Mouse (Mus musculus): ENCODE results near the gene Topbp1. TPM values are rescaled to one million over a fixed set of nuclear protein-coding genes. Genes with fewer than 3 reads are reported as not detected.

Topbp1 gene
- polyA plus RNA-seq, 1 experiment from 2014 or later = 79.3 TPM

DNA sequence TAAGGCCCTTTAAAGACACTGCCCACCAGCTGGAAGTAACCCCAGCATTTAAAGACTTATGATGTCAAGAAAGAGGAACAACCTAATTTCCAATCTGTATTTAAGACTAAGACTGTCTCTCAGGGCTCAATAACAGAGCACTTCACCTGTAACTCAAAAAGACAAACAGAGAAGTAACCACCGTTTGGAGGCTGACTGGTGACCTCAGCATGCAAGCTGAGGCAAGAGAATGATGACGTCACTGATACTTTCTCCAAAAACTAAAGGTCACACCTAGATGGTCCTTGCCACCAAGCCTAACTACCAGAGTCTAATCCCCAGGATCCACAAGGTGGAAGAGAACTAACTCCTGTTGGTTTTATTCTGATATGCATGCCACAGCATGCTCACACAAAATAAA lies 55.6 kb downstream of the Topbp1 start:
- Histone ChIP-seq H3K27me3 (ENCODE audit: low read depth, poor library complexity, severe bottlenecking) (no peaks in the 10 kb centered on the region), H3K27ac (replicated peaks) (no peak overlapping the region), H3K4me1 (peaks cover 20% of the 10 kb centered on the region), H3K9me3 (replicated peaks) (no peaks in the 10 kb centered on the region), H3K4me3 (no peak overlapping the region), H3K36me3 (peaks cover 78% of the 10 kb centered on the region)
- DNase-seq (ENCODE audit: low spot score) = no peak
- WGBS = 94% methylated on average over 2 of the region's 2 CpGs

DNA sequence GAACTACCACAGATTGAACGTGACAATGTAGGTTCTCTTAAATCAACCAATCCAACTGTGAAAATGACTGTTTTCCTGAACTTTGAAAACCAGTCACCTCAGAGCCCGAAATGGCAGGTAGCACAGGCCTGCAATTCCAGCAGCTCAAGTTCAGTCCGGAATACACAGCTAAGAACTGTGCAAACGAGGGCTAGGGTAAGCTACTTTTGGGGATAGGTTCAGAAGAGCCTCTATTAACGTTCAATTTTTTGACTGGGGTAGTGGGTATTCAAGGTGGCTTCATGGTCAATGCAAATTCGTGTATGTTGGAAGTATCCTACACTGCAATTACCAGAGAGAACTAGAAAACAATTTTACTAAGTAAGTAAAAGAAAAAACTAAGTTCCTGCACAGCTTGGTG lies 58.1 kb downstream of the Topbp1 start:
- 77% methylated on average over 6 of the region's 6 CpGs for WGBS
- no peak overlapping the region for H3K27ac ChIP-seq (replicated peaks)
- no peaks in the 10 kb centered on the region for H3K9me3 ChIP-seq (replicated peaks)
- H3K4me3 ChIP-seq = peak overlapping the region; percentile 88
- H3K4me1 ChIP-seq = peaks cover 32% of the 10 kb centered on the region
- H3K27me3 ChIP-seq (ENCODE audit: low read depth, poor library complexity, severe bottlenecking) = no peaks in the 10 kb centered on the region
- no peak for DNase-seq (ENCODE audit: low spot score)
- peaks cover 57% of the 10 kb centered on the region for H3K36me3 ChIP-seq

DNA sequence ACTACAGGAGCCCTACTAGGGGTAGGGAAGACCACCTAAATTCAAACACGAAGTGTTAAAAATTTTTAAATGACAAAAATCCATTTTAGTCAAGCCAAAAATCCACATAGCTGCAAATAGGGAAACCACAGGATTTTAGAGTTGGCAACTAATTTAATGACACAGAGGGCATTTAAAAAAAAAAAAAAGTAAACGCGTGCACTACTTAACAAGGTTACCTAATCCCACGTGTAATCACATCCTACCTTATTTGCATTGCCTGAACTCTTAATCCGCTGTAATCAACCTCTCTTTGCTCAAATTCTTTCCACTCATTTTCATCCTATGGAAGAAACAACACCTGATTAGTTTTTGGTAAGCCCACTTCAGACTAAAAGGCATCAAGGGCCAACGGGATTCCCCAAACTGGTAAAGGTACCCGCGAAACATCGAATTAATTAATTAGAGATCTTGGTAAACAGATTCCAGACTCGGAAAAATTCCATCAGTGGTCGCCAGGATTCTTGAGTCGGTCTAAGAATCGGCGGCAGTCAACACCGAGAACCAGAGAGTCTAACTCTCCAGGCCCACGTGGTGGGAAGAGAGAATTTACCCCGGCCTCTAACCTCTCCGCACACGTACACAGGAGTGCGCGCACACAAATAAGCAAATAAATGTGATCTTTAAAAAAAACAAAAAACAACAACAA lies 58.9 kb downstream of the Topbp1 start:
- no peaks in the 10 kb centered on the region for H3K27me3 ChIP-seq (ENCODE audit: low read depth, poor library complexity, severe bottlenecking)
- H3K4me3 ChIP-seq = peak overlapping the region; percentile 88
- no peaks in the 10 kb centered on the region for H3K9me3 ChIP-seq (replicated peaks)
- peak; percentile 40 for DNase-seq (ENCODE audit: low spot score)
- peaks cover 32% of the 10 kb centered on the region for H3K4me1 ChIP-seq
- WGBS = 1% methylated on average over 21 of the region's 21 CpGs
- peaks cover 56% of the 10 kb centered on the region for H3K36me3 ChIP-seq
- H3K27ac ChIP-seq (replicated peaks) = peak overlapping the region; percentile 97

DNA sequence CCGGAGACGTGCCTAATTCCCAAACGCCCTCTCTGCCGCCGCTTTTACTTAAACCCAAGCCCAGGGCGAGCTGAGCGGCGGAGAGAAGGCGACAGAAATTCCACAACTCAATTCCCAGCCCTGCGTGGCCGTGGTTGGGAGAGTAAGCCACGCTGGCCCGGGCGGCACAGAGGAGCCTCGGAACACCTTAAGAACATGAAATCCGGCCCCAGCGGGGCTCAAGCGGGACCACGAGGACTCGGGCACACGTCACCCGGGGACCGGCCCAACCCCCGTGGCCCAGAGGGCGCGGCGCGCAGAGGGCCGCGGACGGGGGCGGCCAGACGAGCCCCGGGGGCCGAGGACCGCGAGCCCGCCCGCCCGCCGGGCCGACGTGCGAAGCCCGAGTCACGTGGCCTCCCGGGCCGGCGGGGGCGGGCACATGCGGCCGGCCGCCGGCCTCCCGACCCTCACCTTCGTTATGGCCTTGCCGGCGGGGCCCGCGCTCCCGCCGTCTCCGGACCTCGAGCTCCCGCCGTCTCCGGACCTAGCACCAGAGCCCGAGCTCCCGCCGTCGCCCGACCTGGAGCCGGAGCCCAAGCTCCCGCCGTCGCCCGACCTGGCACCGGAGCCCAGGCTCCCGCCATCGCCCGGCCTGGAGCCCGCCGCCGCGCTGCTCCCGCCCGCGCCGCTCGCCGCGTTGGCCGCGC lies 59.7 kb downstream of the Topbp1 start:
- no peaks in the 10 kb centered on the region for H3K9me3 ChIP-seq (replicated peaks)
- no peaks in the 10 kb centered on the region for H3K27me3 ChIP-seq (ENCODE audit: low read depth, poor library complexity, severe bottlenecking)
- 2% methylated on average over 85 of the region's 94 CpGs for WGBS
- peaks cover 38% of the 10 kb centered on the region for H3K4me1 ChIP-seq
- peak overlapping the region; percentile 88 for H3K4me3 ChIP-seq
- peaks cover 50% of the 10 kb centered on the region for H3K36me3 ChIP-seq
- peak overlapping the region; percentile 97 for H3K27ac ChIP-seq (replicated peaks)
- peak; percentile 68 for DNase-seq (ENCODE audit: low spot score)

DNA sequence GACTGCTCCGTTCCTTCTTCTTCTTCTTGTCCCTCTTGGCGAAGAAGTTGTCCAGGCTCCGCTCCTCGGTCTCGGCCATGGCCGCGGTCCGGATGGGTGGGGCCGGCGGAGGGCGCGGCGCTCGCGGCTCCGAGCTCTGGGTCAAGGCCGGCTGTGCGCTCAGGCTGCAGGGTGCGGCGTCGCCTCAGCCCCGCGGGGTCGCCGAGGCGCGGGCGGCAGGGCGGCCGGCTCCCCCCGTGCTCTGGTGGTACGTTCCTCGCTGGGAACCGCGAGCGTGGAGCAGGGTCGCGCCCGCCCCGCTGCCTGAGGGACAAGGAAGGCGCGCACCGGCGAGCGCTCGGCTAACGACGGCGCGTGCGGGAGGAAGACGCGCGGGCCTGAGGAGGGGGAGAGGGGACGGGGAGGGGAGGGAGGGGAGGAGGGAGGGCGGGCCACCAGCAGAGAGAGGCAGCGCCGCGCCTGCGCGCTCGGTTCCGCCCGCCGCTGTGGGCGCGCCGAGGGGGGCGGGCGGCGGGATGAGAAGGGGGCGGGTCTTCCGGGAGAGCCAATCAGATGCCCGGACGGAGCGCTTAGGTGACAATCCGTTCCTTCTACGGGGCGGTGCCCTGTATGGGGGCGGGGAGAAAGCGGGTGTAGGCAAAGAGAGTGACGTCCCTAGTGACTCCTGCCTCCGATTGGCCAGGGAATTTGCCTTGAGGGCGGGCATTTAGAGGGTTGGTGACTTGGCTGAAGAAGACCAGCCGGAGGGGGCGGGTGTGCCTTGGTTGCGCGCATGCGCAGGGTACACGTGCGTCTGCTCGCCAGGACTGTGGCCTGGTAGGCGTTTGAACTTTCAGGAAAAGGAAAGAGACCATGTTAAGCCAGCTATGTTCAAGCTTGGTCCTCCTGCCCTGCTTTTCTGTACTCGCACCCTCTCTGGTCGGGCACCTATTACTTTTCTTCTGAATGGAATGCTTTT lies 60.6 kb downstream of the Topbp1 start, which contains the start of gene Cdv3:
Gene Cdv3, minus strand, starts transcription at position 551 of the 958 bp plus-strand sequence.
- H3K4me1 ChIP-seq = peaks cover 47% of the 10 kb centered on the region
- H3K9me3 ChIP-seq (replicated peaks) = no peaks in the 10 kb centered on the region
- H3K4me3 ChIP-seq = peak within 1 kb of the TSS; percentile 88
- no peaks in the 10 kb centered on the region for H3K27me3 ChIP-seq (ENCODE audit: low read depth, poor library complexity, severe bottlenecking)
- peak; percentile 99 for DNase-seq (ENCODE audit: low spot score)
- H3K36me3 ChIP-seq = peaks cover 41% of the 10 kb centered on the region
- peak within 1 kb of the TSS; percentile 97 for H3K27ac ChIP-seq (replicated peaks)
- WGBS = under 1% methylated on average over 86 of the region's 95 CpGs

DNA sequence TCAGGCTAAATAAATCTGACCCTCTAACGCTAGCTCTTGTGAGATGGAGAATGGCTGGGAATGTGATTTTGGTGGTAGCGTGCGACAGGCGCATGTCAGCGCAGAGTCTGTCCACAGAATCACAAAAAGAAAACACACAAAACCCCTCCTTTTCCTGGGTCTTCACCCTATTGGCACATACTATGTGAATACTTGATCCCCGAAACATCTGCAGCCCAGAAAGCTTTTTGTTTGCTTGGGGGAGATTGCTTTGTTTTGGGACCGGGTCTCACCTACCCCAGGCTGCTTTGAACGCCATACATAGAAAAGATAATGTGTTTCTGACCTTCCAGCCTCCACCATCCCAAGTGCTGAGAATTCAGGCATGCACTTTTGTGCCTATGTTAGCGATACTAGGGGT lies 61.3 kb downstream of the Topbp1 start:
- Histone ChIP-seq H3K4me3 (peak overlapping the region; percentile 88), H3K4me1 (peaks cover 47% of the 10 kb centered on the region), H3K27me3 (ENCODE audit: low read depth, poor library complexity, severe bottlenecking) (no peaks in the 10 kb centered on the region), H3K36me3 (peaks cover 34% of the 10 kb centered on the region), H3K27ac (replicated peaks) (peak overlapping the region; percentile 97), H3K9me3 (replicated peaks) (no peaks in the 10 kb centered on the region)
- 62% methylated on average over 9 of the region's 9 CpGs for WGBS
- DNase-seq (ENCODE audit: low spot score) = no peak

DNA sequence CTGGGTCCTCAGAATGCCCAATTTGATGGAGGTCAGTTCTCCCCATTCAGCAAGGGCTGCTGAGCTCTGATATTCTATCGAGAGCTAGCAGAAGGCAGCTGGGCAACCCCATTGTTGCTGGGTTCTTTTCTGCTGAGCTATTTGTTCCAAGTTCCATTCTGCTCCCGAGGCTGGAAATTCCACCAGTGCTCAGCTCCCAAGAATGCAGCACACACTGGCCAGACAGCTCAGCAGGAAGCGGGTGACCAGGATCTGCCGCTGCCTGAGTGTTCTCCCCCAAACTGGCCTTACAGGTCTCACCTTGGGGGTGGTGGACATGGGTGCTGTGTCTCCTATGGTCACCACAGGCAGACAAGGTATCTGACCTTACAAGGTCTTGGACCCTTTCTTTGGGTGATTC lies 64.9 kb downstream of the Topbp1 start:
- no peak for DNase-seq (ENCODE audit: low spot score)
- Histone ChIP-seq H3K27ac (replicated peaks) (peak overlapping the region; percentile 52), H3K4me3 (no peak overlapping the region), H3K4me1 (peaks cover 35% of the 10 kb centered on the region), H3K36me3 (peaks cover 13% of the 10 kb centered on the region; the same call in 1 of the 2 replicates), H3K9me3 (replicated peaks) (no peaks in the 10 kb centered on the region), H3K27me3 (ENCODE audit: low read depth, poor library complexity, severe bottlenecking) (no peaks in the 10 kb centered on the region)
- 70% methylated on average over 4 of the region's 4 CpGs for WGBS

DNA sequence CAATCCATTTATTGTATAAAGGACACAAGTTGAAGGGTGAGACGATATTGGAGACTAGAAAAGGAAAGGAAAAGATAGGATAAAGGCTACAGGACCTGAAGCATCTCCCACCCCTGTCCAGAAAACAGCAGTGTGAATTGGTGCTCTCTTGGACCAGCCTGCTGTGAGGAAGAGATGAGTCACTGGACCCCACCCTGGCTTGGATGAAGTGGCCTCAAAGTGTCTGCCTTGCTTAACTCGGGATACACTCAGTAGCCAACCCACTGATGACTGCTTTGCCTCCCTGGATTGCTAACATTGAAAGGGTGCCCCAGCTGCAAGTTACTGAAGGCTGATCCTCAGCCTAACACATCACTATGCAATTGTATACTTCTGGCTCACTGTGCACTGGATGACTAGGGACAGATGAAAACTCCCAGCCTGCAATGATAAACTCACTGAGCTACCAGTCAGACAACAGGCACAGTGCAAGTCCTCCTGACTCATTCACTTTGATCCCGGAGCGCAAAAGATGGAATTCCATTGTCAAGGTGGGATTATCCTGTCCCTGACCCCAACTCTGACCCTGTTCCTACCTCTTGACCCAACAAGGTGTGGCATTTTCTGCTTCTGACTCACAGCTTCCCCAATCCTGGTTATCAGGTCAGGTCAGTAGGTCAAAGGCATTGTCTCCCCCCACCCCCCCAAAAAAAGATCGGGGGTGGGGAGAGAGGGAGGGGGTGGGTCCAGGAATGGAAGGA lies 67.4 kb downstream of the Topbp1 start:
- no peak for DNase-seq (ENCODE audit: low spot score)
- no peak overlapping the region for H3K27ac ChIP-seq (replicated peaks)
- peaks cover 13% of the 10 kb centered on the region; the same call in 1 of the 2 replicates for H3K36me3 ChIP-seq
- H3K4me3 ChIP-seq = no peak overlapping the region
- peaks cover 33% of the 10 kb centered on the region for H3K4me1 ChIP-seq
- no peaks in the 10 kb centered on the region for H3K27me3 ChIP-seq (ENCODE audit: low read depth, poor library complexity, severe bottlenecking)
- 81% methylated on average over 5 of the region's 5 CpGs for whole genome bisulfite sequencing
- H3K9me3 ChIP-seq (replicated peaks) = no peaks in the 10 kb centered on the region

DNA sequence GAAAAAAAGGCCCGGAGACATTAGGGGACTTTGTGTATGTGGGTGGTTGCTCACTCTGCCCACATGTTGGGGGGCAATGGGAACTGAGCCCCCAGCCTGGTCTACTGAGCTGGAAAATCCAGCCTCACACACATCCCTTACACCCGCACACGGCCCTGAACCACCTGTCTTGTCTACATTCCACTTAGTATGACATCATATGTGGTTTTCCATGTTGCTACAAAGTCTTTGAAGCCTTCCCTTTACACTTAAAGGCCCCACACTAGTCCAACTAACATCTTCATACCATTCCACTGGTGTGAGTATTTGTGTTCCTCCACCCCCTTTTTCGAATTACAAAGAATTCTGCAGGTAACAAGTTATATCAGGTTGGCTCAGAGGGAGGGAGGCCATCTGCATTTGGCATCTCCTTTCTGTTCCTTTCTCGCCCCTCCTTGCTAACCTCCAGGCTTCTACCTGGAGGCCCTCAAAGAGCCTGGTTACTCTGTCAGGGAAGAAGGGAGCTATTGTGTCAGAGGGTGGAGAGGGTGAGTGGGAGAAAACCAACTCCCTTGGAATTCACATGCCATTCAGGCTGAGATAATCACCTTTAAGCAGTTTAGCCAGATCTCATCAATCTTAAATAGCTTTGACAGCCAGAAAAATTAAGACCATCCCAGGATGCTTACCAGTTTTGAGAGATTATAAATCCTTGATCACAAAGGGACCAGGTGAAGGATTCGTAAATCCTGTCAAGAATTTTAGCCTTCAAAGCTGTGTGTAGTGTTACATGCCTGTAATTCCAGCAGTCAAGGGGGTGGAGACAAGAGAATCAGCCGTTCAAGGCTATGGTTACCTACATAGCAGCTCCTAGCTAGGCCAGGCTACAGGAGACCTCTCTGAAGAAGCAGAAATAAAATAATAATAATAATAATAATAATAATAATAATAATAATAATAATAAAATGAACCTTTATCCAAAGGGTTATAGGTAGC lies 71.6 kb downstream of the Topbp1 start:
- no peak for DNase-seq (ENCODE audit: low spot score)
- no peaks in the 10 kb centered on the region for H3K36me3 ChIP-seq
- no peak overlapping the region for H3K27ac ChIP-seq (replicated peaks)
- H3K9me3 ChIP-seq (replicated peaks) = no peaks in the 10 kb centered on the region
- peaks cover 30% of the 10 kb centered on the region for H3K4me1 ChIP-seq
- no peak overlapping the region for H3K4me3 ChIP-seq
- no peaks in the 10 kb centered on the region for H3K27me3 ChIP-seq (ENCODE audit: low read depth, poor library complexity, severe bottlenecking)
- WGBS = 76% methylated on average over 7 of the region's 7 CpGs

DNA sequence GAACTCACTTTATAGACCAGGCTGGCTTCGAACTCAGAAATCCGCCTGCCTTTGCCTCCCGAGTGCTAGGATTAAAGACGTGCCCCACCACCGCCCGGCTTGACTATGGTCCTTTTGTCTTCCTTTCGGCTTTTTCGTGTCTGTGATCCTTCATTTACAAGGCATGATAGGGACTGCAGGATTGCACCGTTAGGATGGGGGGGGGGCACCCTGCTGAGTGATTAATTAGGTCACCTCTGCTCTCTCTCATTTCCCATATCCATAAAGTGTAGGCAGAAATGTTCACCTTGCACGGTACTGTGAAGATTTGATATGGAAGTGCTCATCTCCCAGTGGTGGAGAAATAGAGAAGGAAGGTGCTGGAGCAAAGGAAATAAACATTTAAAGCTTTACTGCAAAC lies 73.7 kb downstream of the Topbp1 start:
- no peak for DNase-seq (ENCODE audit: low spot score)
- no peaks in the 10 kb centered on the region for H3K27me3 ChIP-seq (ENCODE audit: low read depth, poor library complexity, severe bottlenecking)
- peaks cover 22% of the 10 kb centered on the region for H3K4me1 ChIP-seq
- H3K4me3 ChIP-seq = no peak overlapping the region
- H3K36me3 ChIP-seq = no peaks in the 10 kb centered on the region
- H3K9me3 ChIP-seq (replicated peaks) = no peaks in the 10 kb centered on the region
- WGBS = 54% methylated on average over 10 of the region's 10 CpGs
- H3K27ac ChIP-seq (replicated peaks) = no peak overlapping the region

DNA sequence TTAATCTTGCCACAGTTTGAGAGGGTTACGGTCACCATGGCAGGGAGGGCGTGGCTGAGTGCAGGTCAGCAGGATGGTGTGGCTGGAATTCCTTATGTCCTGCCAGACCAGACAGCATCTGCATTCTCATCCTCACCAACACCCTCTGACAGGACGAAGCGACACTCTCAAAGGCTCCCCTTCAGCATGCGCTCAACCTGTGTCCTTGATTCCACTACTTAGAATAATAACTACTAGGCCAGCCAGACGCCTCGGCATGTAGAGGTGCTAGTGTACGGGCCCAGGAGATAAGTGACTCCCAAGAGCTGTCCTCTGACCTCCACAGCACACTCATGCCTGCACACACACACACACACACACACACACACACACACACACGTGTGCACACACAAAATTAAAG lies 74.2 kb downstream of the Topbp1 start:
- no peak overlapping the region for H3K27ac ChIP-seq (replicated peaks)
- H3K4me3 ChIP-seq = no peak overlapping the region
- no peaks in the 10 kb centered on the region for H3K36me3 ChIP-seq
- 74% methylated on average over 9 of the region's 9 CpGs for WGBS
- DNase-seq (ENCODE audit: low spot score) = no peak
- no peaks in the 10 kb centered on the region for H3K9me3 ChIP-seq (replicated peaks)
- no peaks in the 10 kb centered on the region for H3K27me3 ChIP-seq (ENCODE audit: low read depth, poor library complexity, severe bottlenecking)
- peaks cover 22% of the 10 kb centered on the region for H3K4me1 ChIP-seq

Data from midbrain, embryonic 10.5 days (tissue).